Mouse (Mus musculus): ENCODE data around the gene Krt13. TPM values are rescaled to one million over a fixed set of nuclear protein-coding genes. Genes with fewer than 3 reads are reported as not detected.

Krt13 gene
- polyA plus RNA-seq, 1 experiment from 2014 or later, result 18.2 TPM

DNA sequence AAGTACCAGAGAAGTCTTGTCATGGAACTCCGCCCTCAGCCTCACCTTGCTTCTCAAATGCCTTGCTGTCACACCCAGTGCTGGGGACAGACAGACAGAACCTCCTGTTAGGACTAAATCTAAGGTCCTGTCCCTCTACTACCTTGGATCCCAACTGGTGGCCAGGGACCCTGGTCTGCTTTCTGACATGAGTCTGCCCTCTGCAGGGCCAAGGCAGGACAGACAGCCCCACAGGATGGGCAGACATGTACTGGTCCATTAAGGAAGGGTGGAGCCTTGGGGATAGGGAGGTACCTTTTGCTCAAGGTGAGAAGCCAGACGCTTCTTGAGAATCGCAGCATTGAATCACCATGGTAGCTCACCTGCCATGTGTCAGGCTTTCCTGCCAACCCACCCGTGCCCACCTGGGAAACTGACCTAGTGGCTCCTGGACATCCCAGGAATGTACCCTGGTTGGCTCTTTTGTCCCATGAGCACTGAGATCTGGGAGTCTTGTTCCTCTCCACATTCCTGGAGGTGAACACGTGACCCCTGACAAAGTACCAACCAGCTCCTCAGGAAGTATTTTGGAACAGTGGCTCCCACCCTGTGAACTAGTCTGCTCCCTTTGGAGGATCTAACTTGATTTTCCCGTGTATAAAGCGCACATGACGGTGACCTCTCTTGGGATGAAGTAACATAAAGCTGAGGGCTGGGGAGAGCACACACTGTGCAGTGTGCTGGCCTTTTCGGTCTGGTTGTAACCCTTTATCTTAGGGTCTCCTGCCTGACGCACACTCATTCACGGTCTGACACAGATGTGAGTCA is 8.2 kb downstream of the Krt13 start:
- no peak for DNase-seq (ENCODE audit: low spot score)

GRCm38 (mm10) chr11:100105576-100106122 is 15.7 kb downstream of the Krt13 start, which contains the start of gene Krt36:
Krt36 (minus strand) TSS chr11:100105626.
- no peak for DNase-seq (ENCODE audit: low spot score)

- DNase-seq (ENCODE audit: low spot score), result no peak
Measured at GRCm38 (mm10) chr11:100102693-100103429, 18.5 kb downstream of the Krt13 start.

DNA sequence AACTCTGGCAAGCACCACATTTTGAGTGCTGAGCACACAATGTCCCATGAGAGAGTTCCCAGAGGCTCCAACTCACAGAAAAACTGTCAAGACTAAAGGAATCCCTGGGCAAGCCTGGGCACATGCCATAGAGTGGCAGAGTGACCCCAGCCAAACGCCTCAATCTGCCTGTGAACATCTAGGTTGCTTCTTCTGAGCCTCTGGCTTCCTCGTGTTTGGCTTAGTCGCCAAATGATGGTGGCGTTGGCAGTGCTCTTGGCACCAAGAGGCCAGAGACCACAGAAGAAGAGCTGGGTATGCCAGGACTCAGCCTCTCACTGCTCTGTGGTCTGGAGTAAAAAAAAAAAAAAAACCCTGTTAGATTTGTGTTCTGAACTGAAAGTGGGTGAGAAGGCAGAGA is 21.0 kb downstream of the Krt13 start:
- no peak for DNase-seq (ENCODE audit: low spot score)

GRCm38 (mm10) chr11:100097819-100098218 is 23.5 kb downstream of the Krt13 start:
- DNase-seq (ENCODE audit: low spot score), result no peak

GRCm38 (mm10) chr11:100096141-100096540 is 25.2 kb downstream of the Krt13 start, which contains the start of gene Krt35:
Krt35 (minus strand) TSS chr11:100096241.
- DNase-seq (ENCODE audit: low spot score), result no peak

DNA sequence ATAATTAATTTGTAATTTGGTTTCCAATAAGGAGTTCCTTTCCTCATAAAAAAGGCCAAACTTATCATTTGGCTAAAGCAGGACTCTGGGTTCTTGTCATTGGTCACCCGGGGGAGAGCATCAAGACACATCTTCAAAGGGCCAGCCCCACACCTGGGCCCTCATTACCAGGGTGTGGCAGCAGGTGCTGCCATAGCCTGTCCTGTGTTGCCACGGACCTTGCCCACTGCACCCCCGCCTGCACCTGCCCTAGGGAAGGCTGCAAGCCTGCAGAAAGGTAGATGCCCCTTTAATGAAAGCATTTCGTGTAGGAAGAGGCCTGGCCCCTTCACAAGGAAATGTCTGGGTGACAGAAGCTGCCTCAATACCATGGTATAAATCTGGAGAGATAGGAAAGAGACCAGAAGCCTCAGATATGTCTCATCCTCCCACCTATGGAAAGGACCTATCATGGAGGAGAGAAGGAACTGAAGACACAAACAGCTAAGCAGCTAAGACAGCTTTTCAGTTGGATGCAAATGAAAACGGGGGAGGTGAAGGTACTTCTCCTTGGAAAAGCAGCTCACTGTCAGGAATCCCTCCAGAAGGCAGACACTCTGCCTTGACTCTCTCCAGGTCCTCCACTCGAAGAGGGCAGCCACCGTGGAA is 32.9 kb downstream of the Krt13 start:
- DNase-seq (ENCODE audit: low spot score), result no peak

- DNase-seq (ENCODE audit: low spot score), result no peak
Measured at GRCm38 (mm10) chr11:100087861-100088260, 33.5 kb downstream of the Krt13 start, which contains the start of gene Krt32. Krt32 (minus strand) TSS chr11:100088226.

DNA sequence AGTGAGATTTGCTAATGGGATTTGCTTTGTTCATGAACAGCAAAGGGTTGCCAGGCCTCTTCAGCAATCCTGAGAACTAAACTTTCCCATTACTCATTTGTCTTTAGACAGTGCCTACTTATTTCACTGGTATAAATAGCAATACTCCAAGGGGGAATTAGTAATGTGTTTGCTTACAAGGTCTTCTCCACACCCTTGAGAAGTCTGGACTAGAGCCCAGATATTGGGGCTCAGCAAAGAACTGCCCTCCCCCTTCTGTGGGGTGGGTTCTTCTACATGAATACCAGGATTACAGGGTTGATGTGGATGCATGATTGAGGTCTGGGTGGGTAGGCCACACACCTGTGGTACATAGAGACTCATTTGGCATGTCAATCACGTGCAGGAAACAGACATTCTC is 47.5 kb downstream of the Krt13 start:
- no peak for DNase-seq (ENCODE audit: low spot score)

Other genes starting within 250 kb of the Krt13 start
- not detected in 2 replicates for gene Krtap9-1, start 248.2 kb downstream of the Krt13 start, polyA plus RNA-seq (2015; fragmentation: Nextera tagmentation; extraction: Ambion mirVana)
- not detected in 2 replicates for gene Gm11567, start 242.4 kb downstream of the Krt13 start, polyA plus RNA-seq (2015; fragmentation: Nextera tagmentation; extraction: Ambion mirVana)
- gene Krtap31-1, start 213.6 kb downstream of the Krt13 start, polyA plus RNA-seq (2015; fragmentation: Nextera tagmentation; extraction: Ambion mirVana), result not detected in 2 replicates
- 0.14 TPM in 1 of 2 replicates, not detected in the other for gene Gm11565, start 206.8 kb downstream of the Krt13 start, polyA plus RNA-seq (2015; fragmentation: Nextera tagmentation; extraction: Ambion mirVana)
- gene Krtap31-2, start 185.3 kb downstream of the Krt13 start, polyA plus RNA-seq (2015; fragmentation: Nextera tagmentation; extraction: Ambion mirVana), result not detected in 2 replicates
- not detected in 2 replicates for gene Krtap9-5, start 173.1 kb downstream of the Krt13 start, polyA plus RNA-seq (2015; fragmentation: Nextera tagmentation; extraction: Ambion mirVana)
- not detected in 2 replicates for gene Krtap29-1, start 142.5 kb downstream of the Krt13 start, polyA plus RNA-seq (2015; fragmentation: Nextera tagmentation; extraction: Ambion mirVana)
- gene Krtap16-1, start 135.0 kb downstream of the Krt13 start, polyA plus RNA-seq (2015; fragmentation: Nextera tagmentation; extraction: Ambion mirVana), result not detected in 2 replicates
- gene Krtap17-1, start 127.6 kb downstream of the Krt13 start, polyA plus RNA-seq (2015; fragmentation: Nextera tagmentation; extraction: Ambion mirVana), result 0.23 TPM in 1 of 2 replicates, not detected in the other
- 0.10 and 0.29 TPM in 2 replicates for gene Krt33a, start 105.4 kb downstream of the Krt13 start, polyA plus RNA-seq (2015; fragmentation: Nextera tagmentation; extraction: Ambion mirVana)
- 0.26 and 0.30 TPM in 2 replicates for gene Krt33b, start 91.7 kb downstream of the Krt13 start, polyA plus RNA-seq (2015; fragmentation: Nextera tagmentation; extraction: Ambion mirVana)
- gene Krt34, start 80.0 kb downstream of the Krt13 start, polyA plus RNA-seq (2015; fragmentation: Nextera tagmentation; extraction: Ambion mirVana), result 0.10 TPM in 1 of 2 replicates, not detected in the other
- 0.12 and 0.14 TPM in 2 replicates for gene Krt31, start 71.0 kb downstream of the Krt13 start, polyA plus RNA-seq (2015; fragmentation: Nextera tagmentation; extraction: Ambion mirVana)
- gene Krt32, start 33.3 kb downstream of the Krt13 start, polyA plus RNA-seq (2015; fragmentation: Nextera tagmentation; extraction: Ambion mirVana), result 0.13 and 0.18 TPM in 2 replicates
- gene Krt35, start 25.3 kb downstream of the Krt13 start, polyA plus RNA-seq (2015; fragmentation: Nextera tagmentation; extraction: Ambion mirVana), result 0.06 and 0.16 TPM in 2 replicates
- gene Krt36, start 15.9 kb downstream of the Krt13 start, polyA plus RNA-seq (2015; fragmentation: Nextera tagmentation; extraction: Ambion mirVana), result 0.24 and 0.29 TPM in 2 replicates
- gene Krt15, start 14.4 kb upstream of the Krt13 start, polyA plus RNA-seq (2015; fragmentation: Nextera tagmentation; extraction: Ambion mirVana), result 5.2 and 35.5 TPM in 2 replicates
- 10.2 and 19.1 TPM in 2 replicates for gene Krt19, start 27.1 kb upstream of the Krt13 start, polyA plus RNA-seq (2015; fragmentation: Nextera tagmentation; extraction: Ambion mirVana)
- gene Krt9, start 71.7 kb upstream of the Krt13 start, polyA plus RNA-seq (2015; fragmentation: Nextera tagmentation; extraction: Ambion mirVana), result 0.08 and 0.10 TPM in 2 replicates
- 40.8 and 47.9 TPM in 2 replicates for gene Krt14, start 86.0 kb upstream of the Krt13 start, polyA plus RNA-seq (2015; fragmentation: Nextera tagmentation; extraction: Ambion mirVana)
- gene Krt16, start 127.3 kb upstream of the Krt13 start, polyA plus RNA-seq (2015; fragmentation: Nextera tagmentation; extraction: Ambion mirVana), result 2.5 and 2.7 TPM in 2 replicates
- gene Krt17, start 139.5 kb upstream of the Krt13 start, polyA plus RNA-seq (2015; fragmentation: Nextera tagmentation; extraction: Ambion mirVana), result 436 and 450 TPM in 2 replicates
- gene Krt42, start 148.3 kb upstream of the Krt13 start, polyA plus RNA-seq (2015; fragmentation: Nextera tagmentation; extraction: Ambion mirVana), result 0.35 and 0.46 TPM in 2 replicates
- gene Eif1, start 198.3 kb upstream of the Krt13 start, polyA plus RNA-seq (2015; fragmentation: Nextera tagmentation; extraction: Ambion mirVana), result 2,060 and 2,248 TPM in 2 replicates
- 1.9 and 2.1 TPM in 2 replicates for gene Gast, start 212.8 kb upstream of the Krt13 start, polyA plus RNA-seq (2015; fragmentation: Nextera tagmentation; extraction: Ambion mirVana)
- gene Hap1, start 234.6 kb upstream of the Krt13 start, polyA plus RNA-seq (2015; fragmentation: Nextera tagmentation; extraction: Ambion mirVana), result 1.7 and 2.0 TPM in 2 replicates

Measured in thymus, postnatal 0 days (tissue).